Mouse (Mus musculus): Measurements from ENCODE around the gene Noto. TPM values are rescaled to one million over a fixed set of nuclear protein-coding genes. Genes with fewer than 3 reads are reported as not detected.

Gene Noto
- polyA plus RNA-seq, 1 experiment from 2014 or later: not detected

DNA sequence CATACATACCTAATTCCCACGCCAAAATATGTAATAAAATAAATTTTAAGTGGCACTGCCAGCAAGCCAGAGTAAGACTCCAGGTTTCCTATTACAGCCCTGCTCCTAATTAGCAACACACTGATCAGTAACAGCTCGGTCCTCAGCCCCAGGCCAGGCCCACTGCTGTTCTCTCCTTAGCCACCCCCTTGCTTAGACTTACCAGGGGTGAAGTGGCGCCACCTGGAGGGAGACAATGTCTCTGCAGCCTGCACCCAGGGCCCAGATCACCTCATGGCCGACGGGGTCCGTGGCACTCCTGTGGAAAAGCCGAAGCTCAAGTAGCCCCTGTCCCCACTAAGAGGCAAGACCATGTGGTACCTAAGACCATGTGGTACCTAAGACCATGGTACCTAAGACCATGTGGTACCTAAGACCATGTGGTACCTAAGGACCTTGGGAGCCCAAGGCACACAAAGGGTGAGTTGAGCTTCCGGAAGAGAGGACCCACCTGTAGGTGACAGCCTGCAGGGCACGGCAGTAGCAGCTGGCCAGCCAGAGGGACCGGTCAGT lies 53.8 kb downstream of the Noto start:
- H3K4me3 ChIP-seq (replicated peaks): no peak overlapping the region
- H3K9me3 ChIP-seq (replicated peaks): no peaks in the 10 kb centered on the region
- peaks cover 48% of the 10 kb centered on the region for H3K27me3 ChIP-seq
- H3K36me3 ChIP-seq (replicated peaks): no peaks in the 10 kb centered on the region
- H3K9ac ChIP-seq: no peak overlapping the region
- no peak overlapping the region for H3K4me2 ChIP-seq
- WGBS (ENCODE audit: insufficient replicate concordance): 36% methylated on average over 10 of the region's 10 CpGs
- H3K27ac ChIP-seq (replicated peaks): no peak overlapping the region
- no peaks in the 10 kb centered on the region for H3K4me1 ChIP-seq (replicated peaks)
- ATAC-seq (ENCODE audit: insufficient read depth): no peak

DNA sequence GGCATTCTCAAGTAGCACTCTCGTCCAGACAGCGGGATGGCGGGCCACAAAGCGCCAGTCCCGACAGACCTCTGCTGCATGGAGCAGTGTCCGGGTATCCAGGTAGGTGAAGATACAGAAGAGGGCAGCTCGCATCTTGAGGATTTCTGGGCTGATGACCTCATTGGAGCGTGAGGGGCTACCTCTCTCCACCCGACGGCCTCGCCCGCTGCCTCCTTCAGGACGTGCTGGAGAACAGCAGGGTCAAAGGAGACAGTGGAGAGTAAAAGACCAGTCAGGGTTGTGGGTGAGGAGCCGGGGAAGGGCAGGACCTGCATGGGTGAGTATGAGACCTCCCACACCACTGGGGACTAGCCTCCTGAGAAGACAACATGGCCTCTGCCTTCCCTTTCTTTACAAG lies 54.7 kb downstream of the Noto start:
- Histone ChIP-seq H3K27ac (replicated peaks) (no peak overlapping the region), H3K4me1 (replicated peaks) (no peaks in the 10 kb centered on the region), H3K36me3 (replicated peaks) (no peaks in the 10 kb centered on the region), H3K9ac (no peak overlapping the region), H3K4me2 (no peak overlapping the region), H3K4me3 (replicated peaks) (no peak overlapping the region), H3K27me3 (peaks cover 54% of the 10 kb centered on the region), H3K9me3 (replicated peaks) (no peaks in the 10 kb centered on the region)
- no peak for ATAC-seq (ENCODE audit: insufficient read depth)
- 40% methylated on average over 14 of the region's 14 CpGs for WGBS (ENCODE audit: insufficient replicate concordance)

Other genes with a start within 250 kb of the Noto start
- gene Emx1, start 236.4 kb upstream of the Noto start, polyA plus RNA-seq (2015; fragmentation: Nextera tagmentation; extraction: Ambion mirVana): not detected in 2 replicates
- gene Sfxn5, start 90.5 kb upstream of the Noto start, polyA plus RNA-seq (2015; fragmentation: Nextera tagmentation; extraction: Ambion mirVana): 1.6 and 1.9 TPM in 2 replicates
- 0.86 and 1.3 TPM in 2 replicates for gene Rab11fip5, start 49.3 kb upstream of the Noto start, polyA plus RNA-seq (2015; fragmentation: Nextera tagmentation; extraction: Ambion mirVana)
- gene Smyd5, start 8.1 kb downstream of the Noto start, polyA plus RNA-seq (2015; fragmentation: Nextera tagmentation; extraction: Ambion mirVana): 20.1 and 21.4 TPM in 2 replicates
- gene Cct7, start 27.6 kb downstream of the Noto start, polyA plus RNA-seq (2015; fragmentation: Nextera tagmentation; extraction: Ambion mirVana): 260 and 270 TPM in 2 replicates
- gene Pradc1, start 28.1 kb downstream of the Noto start, polyA plus RNA-seq (2015; fragmentation: Nextera tagmentation; extraction: Ambion mirVana): 25.7 and 26.8 TPM in 2 replicates
- gene Fbxo41, start 79.1 kb downstream of the Noto start, polyA plus RNA-seq (2015; fragmentation: Nextera tagmentation; extraction: Ambion mirVana): not detected in 2 replicates
- not detected in 2 replicates for gene Egr4, start 89.7 kb downstream of the Noto start, polyA plus RNA-seq (2015; fragmentation: Nextera tagmentation; extraction: Ambion mirVana)
- gene Alms1, start 163.6 kb downstream of the Noto start, polyA plus RNA-seq (2015; fragmentation: Nextera tagmentation; extraction: Ambion mirVana): 1.5 and 1.9 TPM in 2 replicates